Mouse (Mus musculus): ENCODE data around the gene Kcne4.

The Kcne4 gene

DNA sequence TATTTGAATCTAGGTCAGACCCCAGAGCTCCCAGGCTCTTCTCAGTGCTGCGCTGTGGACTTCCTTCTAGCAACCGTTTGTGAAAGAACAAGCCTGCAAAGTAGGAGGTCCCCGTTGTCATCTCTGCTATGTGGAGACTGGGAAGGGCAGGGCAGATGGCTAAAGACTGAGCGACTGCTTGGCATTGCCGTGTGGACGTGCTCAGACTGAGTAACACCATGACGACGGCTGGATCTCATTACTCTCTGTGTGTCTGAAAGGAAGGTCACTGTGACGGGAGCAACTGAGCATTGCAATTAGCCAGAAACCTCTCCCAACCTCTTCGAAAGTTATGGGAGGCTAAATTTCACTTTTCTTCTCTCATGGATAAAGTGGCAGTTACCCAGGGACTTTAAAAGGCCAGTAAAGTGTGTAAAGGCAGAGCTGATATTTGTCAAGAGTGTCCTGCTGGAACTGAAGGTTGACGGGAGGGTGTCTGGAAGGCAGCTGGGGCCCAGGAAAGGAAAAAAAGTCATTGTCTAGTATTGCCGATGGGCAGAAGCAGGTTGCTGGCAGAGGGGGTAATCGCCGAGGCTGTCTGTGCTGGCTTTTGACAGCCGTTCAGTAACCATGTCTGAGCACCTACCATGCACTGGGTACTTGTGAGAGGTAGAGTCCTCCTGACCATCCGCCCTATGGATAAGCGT is 36.0 kb downstream of the Kcne4 start:
- ChIA-PET POLR2A (no interaction called here), CTCF (no interaction called here)

DNA sequence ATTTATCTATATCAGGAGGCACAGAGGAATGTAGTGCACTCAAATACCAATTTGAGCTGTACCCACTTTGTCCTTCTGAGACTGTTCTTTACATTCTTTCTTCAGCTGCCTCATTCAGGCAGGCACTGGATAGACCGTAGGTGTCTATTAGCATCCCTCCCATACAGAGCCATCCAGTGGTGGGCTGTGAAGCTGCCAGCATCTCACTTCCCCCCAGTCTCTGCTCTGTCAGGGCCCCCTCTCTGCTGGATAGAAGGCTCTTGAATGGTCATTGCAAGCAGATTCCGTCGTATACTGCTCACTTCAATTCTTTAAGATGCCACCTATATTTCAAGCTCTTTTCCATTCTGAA is 36.5 kb downstream of the Kcne4 start:
- ChIA-PET POLR2A (no interaction called here), CTCF (no interaction called here)

DNA sequence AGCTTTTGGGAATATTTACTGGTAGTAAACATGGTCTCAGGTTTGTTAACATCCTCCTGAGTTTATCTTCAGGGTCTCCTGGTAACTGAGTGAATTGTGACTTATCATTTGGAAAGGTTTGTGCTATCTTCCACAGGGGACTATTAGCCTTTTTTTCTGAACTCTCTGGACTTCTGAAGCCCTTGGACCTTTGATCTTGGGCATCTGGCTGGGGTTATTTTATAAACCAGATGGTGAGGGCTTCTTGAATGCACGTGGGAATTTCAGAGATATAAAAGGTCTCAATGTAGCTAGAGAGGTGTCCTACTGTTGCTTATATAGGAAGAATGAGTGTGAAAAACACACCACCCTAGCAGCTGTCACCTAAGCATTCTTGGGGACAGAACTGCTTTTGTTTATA is 37.7 kb downstream of the Kcne4 start:
- ChIA-PET POLR2A (no interaction called here), CTCF (no interaction called here)

DNA sequence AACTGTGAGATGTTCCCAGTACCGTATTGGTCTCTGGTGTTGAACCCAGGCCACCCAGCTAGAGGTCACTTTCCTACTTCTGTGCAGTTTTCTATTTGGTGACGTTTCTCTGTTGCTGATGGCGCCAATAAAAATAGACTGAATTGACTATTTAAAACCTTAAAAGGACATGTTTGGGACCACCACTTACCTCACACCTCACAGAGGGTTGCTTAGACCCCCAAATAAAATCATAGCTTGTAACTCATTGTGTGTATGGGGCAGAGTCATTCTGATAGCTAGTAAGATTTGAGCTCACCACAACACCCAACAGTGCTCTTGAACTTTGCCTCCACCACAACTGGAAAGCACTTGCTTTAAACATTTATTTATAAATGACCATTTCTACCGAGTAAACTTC is 43.0 kb downstream of the Kcne4 start:
- ChIA-PET CTCF (no interaction called here), POLR2A (no interaction called here)

DNA sequence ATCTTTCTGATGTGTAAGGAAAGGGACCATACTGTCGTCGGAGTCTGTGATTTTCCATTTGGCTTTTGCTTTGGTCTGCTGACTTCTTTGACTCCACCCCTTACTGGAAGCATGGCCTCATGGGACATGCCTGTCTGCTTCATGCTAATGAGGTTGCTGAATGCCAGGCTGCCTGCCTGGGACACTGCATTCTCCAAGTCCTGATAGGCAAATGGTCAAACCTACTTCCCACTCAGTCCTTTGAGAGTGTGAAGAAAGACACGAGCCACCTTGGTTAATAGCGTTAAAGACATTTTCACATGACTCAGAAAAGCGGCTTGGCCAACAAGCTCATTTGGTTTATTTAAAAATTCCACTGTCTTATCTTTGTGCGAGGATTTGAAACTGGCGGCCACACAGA is 43.5 kb downstream of the Kcne4 start:
- CTCF ChIA-PET = no interaction called here

DNA sequence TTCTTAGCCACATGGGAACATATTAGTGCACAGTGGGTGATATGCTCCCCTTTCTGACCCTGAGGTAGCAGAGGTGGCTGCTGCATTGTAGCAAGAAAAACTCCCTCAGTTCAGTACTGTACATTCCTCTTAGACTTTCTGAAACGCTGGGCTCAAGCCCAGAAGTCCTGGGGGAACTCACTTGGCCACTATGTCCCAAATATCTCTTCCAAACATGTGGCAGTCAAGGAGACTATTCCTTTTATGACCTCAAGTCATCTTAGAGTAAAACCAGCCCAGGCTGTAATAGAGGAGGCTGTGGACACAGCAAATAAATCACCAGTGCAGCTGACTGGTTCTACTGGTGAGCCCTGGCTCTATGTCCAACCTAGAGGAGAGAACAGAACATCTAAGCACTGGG is 45.7 kb downstream of the Kcne4 start:
- POLR2A ChIA-PET = no interaction called here
- CTCF ChIA-PET = no interaction called here

More for the DNA sequence above, 43.5 kb downstream of the Kcne4 start:
- POLR2A ChIA-PET = interaction anchor here in 1 of 4 experiments (0.6 kb wide), 1 partner anchor 816 kb away, joined by 6 read pairs; no protein-coding TSS in a partner anchor

DNA sequence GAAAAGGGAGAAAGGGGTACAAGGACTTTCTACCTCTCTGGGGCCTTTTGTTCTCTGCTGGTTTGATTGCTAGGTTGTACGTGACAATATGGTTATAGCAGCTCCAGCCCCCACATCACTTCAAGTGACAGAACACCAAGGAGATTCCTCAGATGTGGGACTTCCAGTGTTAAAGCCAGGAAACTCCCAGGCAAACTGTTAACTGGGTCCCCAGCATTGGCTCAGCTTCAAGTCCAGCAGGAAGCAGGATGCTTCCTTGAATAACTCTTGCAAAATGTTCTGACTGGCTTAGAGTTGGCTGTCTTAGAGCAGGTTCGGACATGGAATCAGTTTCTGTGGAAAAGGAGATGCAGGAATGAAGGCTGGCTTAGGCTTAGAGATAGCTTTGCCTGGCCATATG is 47.3 kb downstream of the Kcne4 start:
- CTCF ChIA-PET = no interaction called here
- POLR2A ChIA-PET = no interaction called here

DNA sequence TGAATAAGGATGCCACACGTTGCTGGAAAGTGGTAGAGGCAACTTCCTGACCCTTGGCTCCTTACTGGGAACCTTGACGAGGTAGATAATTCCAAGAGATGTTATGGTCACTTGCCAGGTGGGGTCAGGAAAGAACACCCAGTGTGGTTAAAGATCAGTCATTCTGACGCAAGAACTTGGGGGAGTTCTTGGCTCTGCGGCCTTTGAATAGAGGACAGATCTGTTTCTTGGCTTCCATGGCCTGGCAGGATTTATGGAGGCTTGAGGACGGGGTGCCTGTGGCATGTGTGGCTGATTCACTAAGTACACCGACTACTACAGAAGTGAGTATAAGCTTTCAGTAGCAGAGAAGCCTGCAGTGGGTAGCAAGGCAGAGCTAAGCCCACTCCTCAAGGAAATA is 47.8 kb downstream of the Kcne4 start:
- POLR2A ChIA-PET = no interaction called here
- CTCF ChIA-PET = no interaction called here

DNA sequence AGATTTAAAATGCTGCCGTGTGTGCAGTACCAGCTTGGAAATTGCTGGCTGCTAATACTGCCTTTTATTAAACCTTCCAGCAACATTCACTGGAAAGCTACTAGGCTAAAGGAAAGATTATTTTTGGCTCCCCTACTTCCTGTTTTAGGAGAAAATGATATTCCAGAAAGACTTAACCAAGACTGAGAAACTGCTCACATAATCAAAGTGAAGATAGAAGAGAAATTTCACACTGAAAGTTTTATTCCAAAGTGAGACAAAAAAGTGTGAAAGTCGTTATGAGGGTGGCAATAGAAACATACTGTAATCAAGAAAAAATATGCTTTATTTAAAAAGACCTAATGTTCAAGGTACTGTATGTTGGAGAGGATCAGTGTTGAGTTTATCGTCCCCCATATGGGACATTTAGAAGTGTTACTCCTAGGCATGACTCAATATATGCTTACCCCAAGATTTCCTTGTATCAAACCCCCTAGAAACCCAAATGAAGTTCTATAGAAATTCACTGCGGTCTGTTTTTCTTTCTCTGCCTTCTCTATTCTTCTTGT is 48.3 kb downstream of the Kcne4 start:
- POLR2A ChIA-PET = no interaction called here
- CTCF ChIA-PET = no interaction called here

DNA sequence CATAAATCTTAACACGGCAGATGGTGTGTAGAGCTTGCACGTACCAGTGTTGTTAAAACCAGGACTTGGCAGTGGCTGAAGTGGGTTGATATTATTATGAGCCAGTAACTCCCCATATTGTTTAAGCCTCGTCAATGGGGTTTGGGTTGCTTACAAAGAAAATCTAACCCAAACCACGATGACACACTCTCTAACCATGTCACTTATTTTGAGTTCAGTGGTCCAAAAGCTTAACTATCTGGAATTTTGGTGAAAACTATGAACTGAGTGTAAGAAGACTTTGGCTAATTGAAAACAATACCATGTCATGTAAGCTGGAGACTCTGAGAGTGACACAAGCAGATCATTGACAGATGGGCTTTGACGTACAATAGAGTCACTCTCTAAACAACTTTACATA is 49.4 kb downstream of the Kcne4 start:
- ChIA-PET POLR2A (no interaction called here), CTCF (no interaction called here)

DNA sequence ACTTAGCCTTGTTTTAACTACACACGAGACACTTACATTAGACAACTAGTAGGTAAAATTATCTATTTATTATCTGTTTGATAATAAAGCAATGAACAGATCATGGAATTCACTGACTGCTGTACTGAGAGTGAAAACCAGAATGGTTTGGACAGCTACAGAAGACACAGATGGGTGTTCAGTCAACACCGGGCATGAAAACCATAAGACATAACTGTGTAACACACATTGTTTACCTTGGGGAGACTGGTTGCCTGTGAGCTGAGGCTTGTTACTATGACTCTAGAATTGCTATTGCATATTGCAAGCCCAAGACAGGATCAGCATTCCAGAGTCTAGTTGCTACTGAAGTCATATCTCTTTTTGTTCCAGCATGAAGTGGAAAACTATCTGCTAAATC is 49.9 kb downstream of the Kcne4 start:
- ChIA-PET CTCF (no interaction called here), POLR2A (no interaction called here)
